Mouse (Mus musculus) G1E (cell line): ENCODE data around the gene 5730522E02Rik. TPM values are rescaled to one million over a fixed set of nuclear protein-coding genes. Genes with fewer than 3 reads are reported as not detected.

Experiments
- ATAC-seq: 2 replicates; pipeline ENCODE4 v1.8.0; 2016; ENCODE audit warnings: mild to moderate bottlenecking; ENCODE audit not compliant: insufficient number of reproducible peaks, poor library complexity, low FRiP score, severe bottlenecking; ENCODE audit errors: extremely low read depth
- DNase-seq: peaks from one replicate; pipeline ENCODE4 v3.0.0; 2012; ENCODE audit warnings: low spot score
- H3K27me3 ChIP-seq: 2 replicates; pipeline ENCODE4 v1.6.1; 2012; ENCODE audit warnings: mild to moderate bottlenecking, low read length, inconsistent platforms; ENCODE audit not compliant: insufficient read depth
- H3K36me3 ChIP-seq: replicated peaks from 2 replicates; pipeline ENCODE3; 2012; ENCODE audit warnings: mild to moderate bottlenecking, inconsistent platforms
- H3K4me1 ChIP-seq: 2 replicates; pipeline ENCODE4 v1.6.1; 2012; ENCODE audit warnings: low read depth, low read length, inconsistent platforms, mixed read lengths; ENCODE audit not compliant: insufficient read depth
- H3K4me3 ChIP-seq: 2 replicates; pipeline ENCODE4 v1.5.1; 2012; ENCODE audit warnings: low read depth, mild to moderate bottlenecking, inconsistent platforms, low read length, moderate library complexity, mixed read lengths
- H3K9me3 ChIP-seq: replicated peaks from 2 replicates; pipeline ENCODE4 v1.6.1; 2012; ENCODE audit warnings: inconsistent platforms
- CTCF ChIP-seq: IDR thresholded peaks from 2 replicates; pipeline ENCODE4 v1.5.1; 2012; ENCODE audit warnings: low read depth, low read length, inconsistent platforms, mixed read lengths
- GATA1 ChIP-seq: IDR thresholded peaks from 2 replicates; pipeline ENCODE4 v1.6.1; 2012; ENCODE audit warnings: borderline replicate concordance, low read length, inconsistent platforms, mixed read lengths
- GATA2 ChIP-seq: IDR thresholded peaks from 2 replicates; pipeline ENCODE4 v1.6.1; 2012; ENCODE audit warnings: low read depth, low read length, inconsistent platforms, borderline replicate concordance
- POLR2AphosphoS5 ChIP-seq: IDR thresholded peaks from 2 replicates; pipeline ENCODE4 v1.6.1; 2012; ENCODE audit warnings: low read depth, low read length, inconsistent platforms; ENCODE audit not compliant: insufficient replicate concordance
- TAL1 ChIP-seq: conservative IDR thresholded peaks from 2 replicates; pipeline ENCODE4 v1.6.1; 2012; ENCODE audit warnings: low read depth, low read length, inconsistent platforms, mixed read lengths
- polyA plus RNA-seq: library from polyadenylated mRNA; stranded (reverse); fragments of >175 nt; gene quantifications from 2 replicates; pipeline ENCODE4 v1.2.3, GENCODE M21; 2012
- total RNA-seq, 2 experiments: library from RNA; stranded (forward) in 1 of 2; stranded (reverse) in 1 of 2; fragments of 200-1000 nt in 1 of 2; fragments of >200 nt in 1 of 2; fragmentation: Nextera tagmentation in 1 of 2; gene quantifications; 2 replicates each; pipeline ENCODE4 v1.2.3; 2014 to 2017

5730522E02Rik gene
- total and polyA plus RNA-seq, 3 experiments = 0.44 TPM; not detected in 2

DNA sequence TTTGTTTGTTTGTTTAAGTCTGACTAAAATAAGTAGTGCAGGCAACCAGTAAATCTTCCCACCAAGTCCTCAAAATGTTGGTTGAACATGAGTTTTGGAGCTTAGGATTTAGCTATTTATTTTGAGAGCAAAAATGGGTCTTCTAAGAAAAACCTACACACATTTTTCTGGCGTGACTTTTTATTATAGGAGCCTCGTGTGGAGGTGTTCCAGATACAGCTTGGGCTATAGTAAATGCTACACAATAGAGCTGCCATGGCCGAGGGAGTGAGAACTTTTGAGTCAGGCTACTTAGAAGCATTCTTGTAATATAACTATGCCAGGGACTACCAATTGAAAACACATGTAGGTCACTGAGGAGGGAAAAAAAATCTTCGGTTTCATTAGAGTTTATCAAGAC, 540.5 kb downstream of the 5730522E02Rik start:
- H3K9me3 ChIP-seq = no peaks in the 10 kb centered on the region
- ATAC-seq = no peak
- H3K4me3 ChIP-seq = no peak overlapping the region
- H3K27me3 ChIP-seq = no peaks in the 10 kb centered on the region
- TF ChIP-seq GATA2 = no peak
- no peak for TF ChIP-seq CTCF
- no peak for TF ChIP-seq POLR2AphosphoS5
- no peak for TF ChIP-seq TAL1
- no peak for TF ChIP-seq GATA1
- H3K36me3 ChIP-seq = no peaks in the 10 kb centered on the region
- no peaks in the 10 kb centered on the region for H3K4me1 ChIP-seq
- DNase-seq = no peak

- no peak for TF ChIP-seq TAL1
- TF ChIP-seq POLR2AphosphoS5 = no peak
- TF ChIP-seq CTCF = no peak
- TF ChIP-seq GATA1 = no peak
- no peak for TF ChIP-seq GATA2
- Histone ChIP-seq H3K4me1 (no peaks in the 10 kb centered on the region), H3K9me3 (no peaks in the 10 kb centered on the region), H3K27me3 (no peaks in the 10 kb centered on the region), H3K4me3 (no peak overlapping the region), H3K36me3 (no peaks in the 10 kb centered on the region)
- ATAC-seq = no peak
- DNase-seq = no peak
These were observed 545.9 kb downstream of the 5730522E02Rik start for GRCm38 (mm10) chr11:25664562-25665104.

DNA sequence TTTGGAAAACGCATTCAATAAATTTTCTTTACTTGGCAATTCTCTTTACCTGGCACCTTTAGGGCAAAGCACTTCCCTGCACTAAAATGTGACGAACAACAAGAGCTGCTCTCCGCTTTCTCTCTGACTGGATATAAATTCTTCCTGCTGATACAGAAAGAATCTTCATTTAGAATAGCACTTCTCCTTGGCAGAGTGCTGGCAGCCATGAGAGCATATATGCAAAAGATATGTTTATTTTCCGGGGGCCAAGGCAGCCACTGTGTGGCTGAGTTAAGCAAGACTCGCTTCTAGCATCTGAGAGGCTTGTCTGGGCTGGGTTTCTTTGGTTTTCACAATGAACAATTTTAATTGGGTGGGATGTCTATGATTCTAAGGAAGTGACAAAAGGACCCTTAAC, 564.3 kb downstream of the 5730522E02Rik start:
- DNase-seq = no peak
- no peak for TF ChIP-seq CTCF
- no peaks in the 10 kb centered on the region for H3K4me1 ChIP-seq

DNA sequence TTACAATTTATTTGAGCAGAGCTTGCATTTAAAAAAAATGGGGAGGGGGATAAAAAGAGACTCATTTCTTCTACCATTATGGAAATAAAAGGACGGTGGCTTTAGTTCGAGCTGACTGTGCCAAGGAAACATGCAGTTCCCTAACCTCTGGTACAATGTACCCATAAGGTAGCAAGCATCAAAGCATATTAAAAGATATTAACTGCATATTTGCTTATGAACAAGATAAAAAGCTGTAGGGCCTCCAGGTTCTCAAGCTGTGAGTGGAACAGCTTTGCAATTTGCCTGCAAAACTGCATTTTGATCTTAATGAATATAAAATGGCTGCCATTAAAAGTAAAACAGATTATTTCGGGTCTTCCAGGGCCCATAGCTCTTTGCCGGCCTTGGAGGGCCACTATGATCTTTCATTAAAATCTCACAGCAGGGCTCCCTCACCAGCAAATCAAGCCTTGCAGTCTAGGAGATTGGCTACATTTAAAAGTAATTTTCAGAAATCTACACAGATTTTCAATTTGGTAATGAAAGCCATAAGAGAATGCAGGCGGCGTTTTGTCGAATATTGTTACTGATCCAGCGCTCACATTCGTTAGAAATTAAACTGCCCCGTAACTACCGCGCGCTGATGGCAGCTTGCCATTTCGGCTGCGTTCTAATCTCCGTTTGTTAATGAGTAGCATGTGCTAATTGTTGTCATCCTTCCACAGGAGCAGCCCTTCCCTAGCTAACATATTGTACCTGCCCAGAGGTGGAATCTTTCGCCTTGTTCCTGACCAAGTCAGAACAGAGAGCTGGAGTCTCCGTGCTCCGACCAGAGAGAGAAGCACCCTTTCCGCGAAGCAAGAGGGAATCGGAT, 565.6 kb downstream of the 5730522E02Rik start:
- peaks cover 2% of the 10 kb centered on the region; the same call in 1 of the 2 replicates for H3K27me3 ChIP-seq
- H3K9me3 ChIP-seq = no peaks in the 10 kb centered on the region
- no peak for DNase-seq
- ATAC-seq = no peak
- H3K4me1 ChIP-seq = no peaks in the 10 kb centered on the region
- TF ChIP-seq TAL1 (no peak), POLR2AphosphoS5 (no peak)
- H3K4me3 ChIP-seq = no peak overlapping the region
- H3K36me3 ChIP-seq = no peaks in the 10 kb centered on the region

More for the DNA sequence above, 564.3 kb downstream of the 5730522E02Rik start:
- Histone ChIP-seq H3K9me3 (no peaks in the 10 kb centered on the region), H3K36me3 (no peaks in the 10 kb centered on the region), H3K27me3 (peaks cover 2% of the 10 kb centered on the region; the same call in 1 of the 2 replicates), H3K4me3 (no peak overlapping the region)
- ATAC-seq = no peak

DNA sequence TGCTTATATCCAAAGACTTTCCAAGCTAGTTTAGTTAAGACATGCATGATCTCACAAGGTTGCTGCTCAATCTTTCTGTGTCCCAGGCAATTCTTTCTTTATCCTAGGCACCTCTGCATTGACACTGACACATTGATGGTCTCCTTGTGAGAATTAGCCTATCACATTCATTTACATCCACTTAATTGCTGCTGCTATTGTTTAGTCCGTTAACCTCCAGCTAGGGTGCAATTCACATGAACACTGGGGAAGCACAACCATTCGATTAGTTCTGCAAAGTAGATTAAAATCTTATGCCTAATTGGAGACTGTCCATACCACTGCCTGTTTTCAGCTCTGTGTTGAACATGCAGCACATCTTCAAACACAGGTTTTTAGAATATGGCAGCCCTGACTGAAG, 603.7 kb downstream of the 5730522E02Rik start:
- Histone ChIP-seq H3K9me3 (no peaks in the 10 kb centered on the region), H3K4me3 (no peak overlapping the region), H3K36me3 (no peaks in the 10 kb centered on the region), H3K27me3 (no peaks in the 10 kb centered on the region), H3K4me1 (no peaks in the 10 kb centered on the region)
- DNase-seq (no peak), ATAC-seq (no peak)
- TF ChIP-seq GATA1 (no peak), TAL1 (no peak), GATA2 (no peak), CTCF (no peak), POLR2AphosphoS5 (no peak)

GRCm38 (mm10) chr11:25600030-25600429, 610.5 kb downstream of the 5730522E02Rik start:
- DNase-seq = no peak
- Histone ChIP-seq H3K4me1 (no peaks in the 10 kb centered on the region), H3K4me3 (no peak overlapping the region), H3K27me3 (no peaks in the 10 kb centered on the region), H3K9me3 (no peaks in the 10 kb centered on the region), H3K36me3 (no peaks in the 10 kb centered on the region)
- ATAC-seq = no peak
- TF ChIP-seq GATA2 = no peak
- TF ChIP-seq POLR2AphosphoS5 = no peak
- TF ChIP-seq GATA1 = no peak
- no peak for TF ChIP-seq TAL1
- no peak for TF ChIP-seq CTCF
